Mouse (Mus musculus): Measurements from ENCODE around the gene Sntb2.

DNA sequence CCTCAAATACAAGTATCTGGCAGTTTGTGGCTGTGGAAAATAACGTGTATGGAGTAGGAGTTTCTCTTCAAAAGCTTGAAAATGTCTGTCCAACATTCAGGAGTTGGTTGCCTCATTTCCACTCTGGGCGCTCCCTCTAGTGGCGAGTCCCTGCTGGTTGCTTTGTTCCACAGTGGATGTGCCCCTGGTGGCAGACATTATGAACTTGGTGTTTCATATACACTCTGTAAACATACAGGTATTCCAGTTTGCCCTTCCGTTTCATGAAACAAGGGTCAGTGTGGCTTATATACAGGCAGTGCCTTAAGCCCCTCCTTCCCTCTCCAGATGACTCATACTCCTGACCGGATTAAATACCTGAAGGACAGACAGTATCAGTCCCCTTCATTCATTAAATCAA lies 67.0 kb downstream of the Sntb2 start:
- TF ChIP-seq CTCF (IDR thresholded peaks at IDR 0.05; ENCODE audit: low read depth) (peak; percentile 97), EP300 (IDR thresholded peaks at IDR 0.05; ENCODE audit: low read depth) (no peak)
